Mouse (Mus musculus): ENCODE measurements around the gene Uvssa.

Uvssa gene

GRCm38 (mm10) chr5:33378302-33378854, at the start of gene Uvssa:
Uvssa (plus strand) TSS chr5:33378549.
- peak; percentile 100 for DNase-seq (ENCODE audit: low read depth)

DNA sequence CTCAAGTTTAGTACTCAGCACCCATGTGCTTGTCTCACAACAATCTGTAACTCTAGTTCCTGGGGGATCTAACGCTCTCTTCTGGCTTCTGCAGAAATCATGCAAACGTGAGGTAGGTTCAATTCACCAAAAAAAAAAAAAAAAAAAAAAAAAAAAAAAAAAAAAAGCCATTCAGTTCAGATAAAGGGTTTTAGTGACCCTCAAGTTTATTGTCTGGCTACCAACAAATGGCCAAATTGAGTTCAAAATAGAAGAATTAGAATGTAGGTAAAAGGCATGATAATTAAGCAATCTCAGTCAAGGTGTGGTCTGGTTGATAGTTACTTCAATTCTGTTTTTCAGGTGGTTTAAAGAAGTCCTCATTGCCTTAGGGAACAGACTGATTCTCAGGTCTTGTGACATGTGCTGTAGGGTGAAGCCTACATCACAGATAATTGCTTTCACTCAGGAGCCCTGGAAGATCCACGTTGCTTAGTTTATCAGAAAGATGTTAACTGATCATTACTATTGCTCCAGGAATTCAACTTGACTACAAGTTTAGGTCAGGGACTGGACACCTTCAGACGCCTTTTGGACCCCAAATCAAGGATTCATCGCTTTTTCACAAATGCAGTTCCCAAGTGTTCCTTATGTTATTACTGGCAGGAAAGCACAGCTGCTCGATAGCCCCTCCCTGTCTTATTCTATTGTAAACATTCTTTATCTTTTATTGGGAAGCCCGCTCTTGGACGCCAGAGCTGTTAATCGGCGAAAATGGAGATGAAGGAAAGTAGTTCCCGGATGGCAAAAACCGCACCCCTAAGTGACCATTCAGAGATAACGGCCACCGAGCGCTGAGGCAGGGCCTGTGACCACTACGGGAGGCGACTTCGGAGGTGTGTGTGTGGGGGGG, 43.7 kb upstream of the Uvssa start:
- DNase-seq (ENCODE audit: low read depth) = no peak

DNA sequence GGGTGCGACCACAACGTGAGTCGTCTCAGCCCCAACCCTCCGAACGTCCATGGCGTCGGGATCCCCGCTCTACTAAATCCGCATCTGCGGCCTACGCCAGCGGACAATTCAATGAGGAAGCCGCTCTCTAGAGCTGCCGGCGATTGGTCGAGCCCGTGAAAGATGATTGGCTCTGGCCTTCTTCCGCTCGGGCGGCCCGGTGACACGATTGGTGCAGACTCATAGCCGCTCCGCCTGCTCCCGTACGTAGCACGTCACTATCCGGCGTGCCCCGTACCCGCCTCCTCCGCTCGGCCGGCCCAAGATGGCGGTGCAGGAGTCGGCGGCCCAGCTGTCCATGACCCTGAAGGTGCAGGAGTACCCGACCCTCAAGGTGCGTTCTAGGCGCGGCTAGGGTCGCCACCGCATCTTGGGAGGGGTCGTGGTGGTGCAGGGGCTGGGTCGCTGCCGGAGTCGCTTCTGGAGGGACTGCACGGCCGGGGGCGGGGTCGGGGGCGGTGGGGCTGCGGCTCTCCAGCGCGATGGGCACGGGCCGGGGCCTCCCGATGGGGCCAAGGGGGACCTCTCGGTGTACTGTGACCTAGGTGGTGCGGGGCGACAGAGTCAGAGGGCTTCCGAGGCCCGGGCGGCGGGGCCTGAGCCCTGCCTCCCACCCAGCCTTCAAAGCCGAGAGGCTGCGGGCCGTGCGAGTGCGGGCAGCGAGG, 42.9 kb upstream of the Uvssa start, which contains the start of gene Maea:
Gene Maea, plus strand, starts transcription at position 237 of the 704 bp plus-strand sequence.
- DNase-seq (ENCODE audit: low read depth) = peak; percentile 96

GRCm38 (mm10) chr5:33335977-33336360, 42.4 kb upstream of the Uvssa start:
- DNase-seq (ENCODE audit: low read depth) = peak; percentile 39

DNA sequence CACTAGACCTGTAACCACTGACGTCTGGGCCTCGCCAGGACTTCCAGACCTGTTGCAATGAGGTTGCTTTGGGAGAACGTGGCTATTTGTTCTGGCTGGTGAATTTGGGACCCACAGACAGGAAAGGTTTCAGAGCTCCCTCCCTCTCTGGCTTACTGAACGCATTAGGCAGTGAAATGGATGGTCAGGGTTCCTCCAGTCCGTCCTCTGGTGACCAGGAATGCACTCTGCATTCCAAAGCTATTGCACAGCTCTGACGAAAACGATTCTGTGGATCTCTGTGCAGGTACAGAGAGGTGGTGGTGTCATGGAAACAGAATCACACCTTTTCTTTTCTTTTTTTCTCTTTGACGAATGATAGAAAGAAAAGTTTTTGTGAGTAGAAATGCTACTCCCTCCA, 41.1 kb upstream of the Uvssa start:
- no peak for DNase-seq (ENCODE audit: low read depth)

GRCm38 (mm10) chr5:33341165-33341564, 37.2 kb upstream of the Uvssa start:
- no peak for DNase-seq (ENCODE audit: low read depth)

DNA sequence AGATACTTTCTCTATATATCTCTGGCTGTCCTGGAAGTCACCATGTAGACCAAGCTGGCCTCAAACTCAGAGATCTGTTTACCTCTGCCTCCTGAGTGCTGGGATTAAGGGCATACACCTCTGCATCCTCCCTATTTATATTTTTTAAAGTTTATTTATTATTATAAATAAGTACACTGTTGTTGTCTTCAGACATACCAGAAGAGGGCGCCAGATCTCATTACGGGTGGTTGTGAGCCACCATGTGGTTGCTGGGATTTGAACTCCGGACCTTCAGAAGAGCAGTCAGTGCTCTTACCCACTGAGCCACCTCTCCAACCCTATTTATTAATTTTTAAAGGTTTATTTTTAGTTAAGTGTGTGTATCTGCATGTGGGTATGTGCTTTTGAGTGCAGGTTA, 36.1 kb upstream of the Uvssa start:
- DNase-seq (ENCODE audit: low read depth) = peak; percentile 21

DNA sequence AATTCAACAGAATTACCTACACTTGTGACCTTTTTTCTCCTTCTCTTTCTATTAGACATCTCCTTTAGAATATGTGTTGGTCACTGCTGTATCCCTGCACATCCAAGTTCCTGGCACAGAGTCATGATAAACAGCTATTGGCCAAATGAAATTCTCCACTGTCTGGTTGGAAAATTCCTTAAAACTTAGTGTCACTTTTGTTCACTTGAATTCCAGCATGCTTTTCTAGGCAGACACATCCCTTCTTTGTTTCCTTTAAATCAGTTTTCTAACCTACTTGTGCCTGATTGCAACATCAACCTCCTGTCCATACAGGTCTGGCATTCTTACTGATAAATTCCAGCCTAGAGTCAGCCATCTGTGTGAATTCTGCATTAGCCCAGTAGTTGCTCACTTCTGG, 35.5 kb upstream of the Uvssa start:
- no peak for DNase-seq (ENCODE audit: low read depth)

DNA sequence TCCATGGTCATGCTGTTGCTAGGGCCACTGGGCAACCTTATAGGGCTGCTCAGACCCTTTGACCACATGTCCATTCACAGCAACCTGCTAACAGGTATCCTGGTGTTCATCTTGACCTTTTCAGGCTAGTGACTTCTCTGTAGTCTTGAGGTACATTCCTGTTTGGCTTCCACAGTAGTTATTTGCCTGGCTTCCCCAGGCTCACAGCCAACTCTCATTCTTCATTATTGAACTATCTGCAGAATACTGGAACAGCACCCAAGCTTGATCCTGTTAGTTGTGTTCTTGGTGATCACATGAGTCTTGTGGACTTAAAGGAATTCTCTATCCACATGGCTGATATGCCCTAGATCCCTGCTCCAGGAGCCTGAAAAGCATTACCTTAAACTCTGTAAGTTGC, 34.8 kb upstream of the Uvssa start:
- no peak for DNase-seq (ENCODE audit: low read depth)

DNA sequence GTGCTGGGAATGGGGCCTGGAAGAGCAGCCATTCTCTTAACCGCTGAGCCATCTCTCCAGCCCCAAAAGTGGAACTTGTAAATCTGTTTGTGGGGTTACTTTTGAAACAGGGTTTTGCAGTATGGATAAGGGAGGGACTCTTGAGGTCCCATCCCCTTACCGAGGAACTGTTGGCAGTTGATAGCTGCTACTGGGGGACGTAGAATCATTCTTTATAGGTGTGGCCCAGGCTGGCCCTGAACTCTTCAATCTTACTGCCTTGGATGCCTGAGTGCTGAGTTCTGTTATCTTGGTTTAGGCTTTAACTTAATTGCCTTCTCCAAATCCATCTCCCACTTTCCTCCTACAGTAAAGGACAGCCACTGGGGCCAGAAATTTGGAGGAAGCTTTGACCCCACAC, 34.3 kb upstream of the Uvssa start:
- no peak for DNase-seq (ENCODE audit: low read depth)

DNA sequence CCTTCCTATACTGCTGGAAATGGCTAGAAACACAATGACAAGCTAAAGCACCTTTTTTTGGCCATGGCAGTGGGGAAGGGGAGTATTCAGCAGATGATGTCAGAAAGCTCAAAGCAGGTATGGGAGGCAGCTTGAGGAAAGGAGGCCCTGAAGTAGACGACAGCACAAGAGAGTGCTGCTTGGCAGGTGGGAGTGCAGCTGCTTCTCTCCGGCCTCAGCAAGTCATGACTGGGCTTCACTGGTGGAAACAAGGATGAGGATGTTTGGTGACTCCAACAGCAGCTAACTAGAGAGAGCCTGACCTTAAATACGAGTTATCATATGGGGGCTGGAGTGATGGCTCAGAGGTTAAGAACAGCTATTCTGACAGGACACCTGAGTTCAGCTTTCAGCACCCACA, 30.7 kb upstream of the Uvssa start:
- DNase-seq (ENCODE audit: low read depth) = no peak

DNA sequence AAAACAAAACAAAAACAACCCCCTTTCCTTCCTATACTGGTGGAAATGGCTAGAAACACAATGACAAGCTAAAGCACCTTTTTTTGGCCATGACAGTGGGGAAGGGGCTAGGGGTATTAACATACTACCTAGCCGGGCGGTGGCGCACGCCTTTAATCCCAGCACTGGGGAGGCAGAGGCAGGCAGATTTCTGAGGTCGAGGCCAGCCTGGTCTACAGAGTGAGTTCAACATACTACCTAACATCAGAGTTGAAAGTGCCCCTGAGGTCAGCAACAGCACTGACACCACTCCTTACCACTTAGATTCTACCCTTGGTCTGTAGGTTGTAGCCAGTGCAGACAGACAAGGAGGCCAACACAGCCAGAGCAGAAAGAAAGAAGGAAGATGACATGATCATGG, 29.1 kb upstream of the Uvssa start:
- DNase-seq (ENCODE audit: low read depth) = no peak

DNA sequence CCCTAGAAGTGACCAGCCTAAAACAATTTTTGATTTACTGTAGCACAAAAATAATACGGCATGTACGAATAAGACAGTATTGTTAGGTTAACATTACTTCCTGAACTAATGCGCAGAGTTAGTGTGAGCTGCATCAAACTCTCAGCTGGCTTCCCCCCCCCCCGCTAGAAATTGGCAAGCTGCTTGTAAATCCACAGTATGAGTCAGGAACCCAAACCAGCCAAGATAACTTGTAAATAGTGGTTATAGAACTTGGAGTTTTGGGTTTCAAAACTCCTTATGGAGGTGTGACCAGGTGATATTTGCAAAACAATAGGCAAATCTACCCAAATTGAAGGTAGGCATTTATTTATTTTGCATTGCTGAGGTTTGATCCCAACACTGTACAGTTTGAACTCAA, 28.6 kb upstream of the Uvssa start:
- DNase-seq (ENCODE audit: low read depth) = no peak

GRCm38 (mm10) chr5:33351556-33352272, 26.6 kb upstream of the Uvssa start:
- no peak for DNase-seq (ENCODE audit: low read depth)

GRCm38 (mm10) chr5:33352273-33352645, 26.1 kb upstream of the Uvssa start:
- no peak for DNase-seq (ENCODE audit: low read depth)

GRCm38 (mm10) chr5:33353011-33353410, 25.3 kb upstream of the Uvssa start:
- DNase-seq (ENCODE audit: low read depth) = no peak

DNA sequence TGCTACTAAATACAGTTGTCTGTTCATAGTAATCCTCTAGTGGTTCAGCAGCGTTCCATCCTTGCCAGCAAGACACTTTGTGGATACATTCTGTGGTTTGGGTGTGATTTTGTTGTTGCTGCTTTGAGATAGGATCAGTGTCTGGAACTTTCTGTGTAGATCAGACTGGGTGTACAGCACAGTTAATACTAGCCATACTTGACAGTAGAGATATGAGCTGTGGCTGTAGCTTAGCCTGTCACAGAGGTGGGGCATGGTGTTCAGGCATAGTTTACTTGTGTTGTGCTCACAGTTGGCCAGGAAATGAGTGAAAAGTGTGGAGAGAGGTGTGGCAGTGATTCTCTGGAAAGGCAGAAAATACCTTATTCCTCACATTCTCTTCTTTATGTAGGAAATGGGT, 20.9 kb upstream of the Uvssa start:
- DNase-seq (ENCODE audit: low read depth) = no peak

- DNase-seq (ENCODE audit: low read depth) = no peak
Observed at GRCm38 (mm10) chr5:33358467-33358866, 19.9 kb upstream of the Uvssa start.

- DNase-seq (ENCODE audit: low read depth) = no peak
Observed at GRCm38 (mm10) chr5:33363263-33363662, 15.1 kb upstream of the Uvssa start.

GRCm38 (mm10) chr5:33368651-33369050, 9.7 kb upstream of the Uvssa start:
- DNase-seq (ENCODE audit: low read depth) = no peak

GRCm38 (mm10) chr5:33371137-33371536, 7.2 kb upstream of the Uvssa start:
- peak; percentile 26 for DNase-seq (ENCODE audit: low read depth)

- no peak for DNase-seq (ENCODE audit: low read depth)
Observed at GRCm38 (mm10) chr5:33371668-33372067, 6.7 kb upstream of the Uvssa start.
